In the genomic region with DNA sequence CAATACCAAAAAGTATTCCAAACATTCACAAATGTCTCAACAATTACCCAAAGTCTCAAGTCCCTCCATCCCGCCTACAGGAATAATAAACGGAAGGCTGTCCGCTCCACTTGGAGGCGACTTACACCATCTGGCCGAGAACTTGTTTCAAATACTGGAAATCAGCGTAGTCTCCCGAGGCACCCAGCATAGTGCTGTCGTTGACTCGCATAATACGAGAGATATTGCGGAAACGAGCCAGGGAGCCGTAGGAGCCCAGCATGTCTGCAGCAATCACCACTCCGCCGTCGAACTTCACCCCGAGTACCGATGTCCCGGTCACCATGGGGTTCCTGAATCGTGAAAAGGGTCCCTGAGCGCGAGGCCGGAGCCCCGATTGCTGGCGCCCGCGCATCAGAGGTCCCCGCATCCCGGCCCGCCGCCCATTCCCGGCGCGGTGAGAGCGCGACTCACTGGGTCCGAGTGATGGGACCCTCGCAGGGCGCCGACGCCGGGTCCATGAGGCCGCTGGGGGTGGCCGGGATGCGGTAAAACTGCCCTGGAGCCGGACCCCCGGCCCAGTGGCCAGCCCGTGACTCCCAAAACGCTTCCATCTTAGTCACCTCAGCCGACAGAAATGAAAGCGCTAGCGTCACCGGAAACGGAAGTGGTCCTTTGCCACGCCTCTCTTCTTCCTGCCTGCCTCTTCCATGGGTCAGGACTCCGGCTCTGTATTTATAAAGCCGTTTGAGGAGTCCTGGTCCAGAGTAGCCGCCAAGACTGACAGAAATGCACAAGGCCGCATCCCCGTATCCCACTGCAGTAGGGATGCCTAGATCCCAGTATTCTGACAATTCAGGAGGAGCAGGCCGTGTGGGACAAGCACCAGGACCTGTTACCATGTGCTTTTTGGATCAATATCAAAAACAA, we compare ENCODE assay signal across 8 mouse cellular contexts. TPM values are rescaled to one million over a fixed set of nuclear protein-coding genes. Genes with fewer than 3 reads are reported as not detected.
DNase-seq lines count a peak whose midpoint lies in the region; ATAC-seq and TF ChIP-seq lines count a peak whose summit lies in the region.

A gene (minus strand): TSS at position 646 of the 909 bp plus-strand sequence.

- ATAC-seq in forebrain, embryonic 13.5 days = peak; percentile 93
- peak; percentile 89 for ATAC-seq in liver, postnatal 0 days
- ATAC-seq in neural tube, embryonic 14.5 days (ENCODE audit: low read depth) = peak; percentile 92

- peak within 1 kb of the TSS; percentile 79 for H3K4me3 ChIP-seq in ES-Bruce4 (ENCODE audit: low read depth, low read length)
- peak within 1 kb of the TSS; percentile 97 for H3K4me3 ChIP-seq in forebrain, embryonic 13.5 days
- peak within 1 kb of the TSS; percentile 90 for H3K4me3 ChIP-seq in liver, postnatal 0 days (ENCODE audit: low read depth, low read length)
- H3K4me3 ChIP-seq in neural tube, embryonic 14.5 days (ENCODE audit: low read depth, low read length) = peak within 1 kb of the TSS; percentile 98

- TF ChIP-seq EP300 in ES-Bruce4 (IDR thresholded peaks at IDR 0.05; ENCODE audit: insufficient read depth, low read depth, low read length) = no peak
- peak; percentile 57; the same call in 1 of the 2 replicates for TF ChIP-seq EP300 in liver, postnatal 0 days (IDR thresholded peaks at IDR 0.05; ENCODE audit: low read depth)

- no peaks in the 10 kb centered on the region for H3K4me1 ChIP-seq in ES-Bruce4 (ENCODE audit: control insufficient read depth, insufficient read depth, low read length)
- H3K4me1 ChIP-seq in forebrain, embryonic 13.5 days = peaks cover 17% of the 10 kb centered on the region
- peaks cover 14% of the 10 kb centered on the region for H3K4me1 ChIP-seq in liver, postnatal 0 days (ENCODE audit: insufficient read depth)
- H3K4me1 ChIP-seq in neural tube, embryonic 14.5 days (ENCODE audit: control insufficient read depth, insufficient read depth, low read length) = peaks cover 9% of the 10 kb centered on the region

- no peaks in the 10 kb centered on the region for H3K9me3 ChIP-seq in ES-Bruce4 (replicated peaks; ENCODE audit: control insufficient read depth, insufficient read depth, low read length, poor library complexity, severe bottlenecking)
- H3K9me3 ChIP-seq in forebrain, embryonic 13.5 days (replicated peaks) = no peaks in the 10 kb centered on the region
- no peaks in the 10 kb centered on the region for H3K9me3 ChIP-seq in liver, postnatal 0 days (ENCODE audit: low read length)
- H3K9me3 ChIP-seq in neural tube, embryonic 14.5 days (ENCODE audit: control insufficient read depth, low read length) = no peaks in the 10 kb centered on the region

- peak; percentile 68 for TF ChIP-seq POLR2A in ES-Bruce4 (IDR thresholded peaks at IDR 0.05; ENCODE audit: insufficient read depth, low read length)

- H3K27me3 ChIP-seq in ES-Bruce4 (ENCODE audit: control insufficient read depth, insufficient read depth, low read length, poor library complexity, severe bottlenecking) = no peaks in the 10 kb centered on the region
- H3K27me3 ChIP-seq in forebrain, embryonic 13.5 days = no peaks in the 10 kb centered on the region
- H3K27me3 ChIP-seq in liver, postnatal 0 days (ENCODE audit: insufficient read depth, low read length) = no peaks in the 10 kb centered on the region
- no peaks in the 10 kb centered on the region for H3K27me3 ChIP-seq in neural tube, embryonic 14.5 days (ENCODE audit: control insufficient read depth, insufficient read depth, low read length)

- WGBS in forebrain, embryonic 13.5 days = 1% methylated on average over 61 of the region's 61 CpGs
- under 1% methylated on average over 61 of the region's 61 CpGs for WGBS in large intestine, adult 2 months
- WGBS in liver, postnatal 0 days (ENCODE audit: insufficient replicate concordance) = 1% methylated on average over 61 of the region's 61 CpGs
- WGBS in neural tube, embryonic 14.5 days = under 1% methylated on average over 61 of the region's 61 CpGs

- peaks cover 34% of the 10 kb centered on the region for H3K36me3 ChIP-seq in ES-Bruce4 (ENCODE audit: control insufficient read depth, insufficient read depth, low read length, poor library complexity, severe bottlenecking)
- peaks cover 39% of the 10 kb centered on the region for H3K36me3 ChIP-seq in forebrain, embryonic 13.5 days (ENCODE audit: poor library complexity, severe bottlenecking)
- peaks cover 28% of the 10 kb centered on the region for H3K36me3 ChIP-seq in liver, postnatal 0 days (replicated peaks; ENCODE audit: insufficient read depth, low read length)
- peaks cover 34% of the 10 kb centered on the region for H3K36me3 ChIP-seq in neural tube, embryonic 14.5 days (ENCODE audit: control insufficient read depth, insufficient read depth, low read length)

- H3K4me2 ChIP-seq in forebrain, embryonic 13.5 days = peak within 1 kb of the TSS; percentile 87
- peak within 1 kb of the TSS; percentile 88 for H3K4me2 ChIP-seq in liver, postnatal 0 days (ENCODE audit: low read depth, low read length)
- peak within 1 kb of the TSS; percentile 77 for H3K4me2 ChIP-seq in neural tube, embryonic 14.5 days (ENCODE audit: low read depth, low read length)

- intact Hi-C loops in heart, postnatal 10 days (cut with DNase I) = loop anchor here (5.0 kb wide), 1 partner anchor 111 kb away; no protein-coding TSS in a partner anchor

- peak within 1 kb of the TSS; percentile 52 for H3K27ac ChIP-seq in ES-Bruce4 (ENCODE audit: insufficient read depth, low read length)
- H3K27ac ChIP-seq in forebrain, embryonic 13.5 days = peak within 1 kb of the TSS; percentile 62
- peak within 1 kb of the TSS; percentile 79 for H3K27ac ChIP-seq in liver, postnatal 0 days (ENCODE audit: low read depth)
- H3K27ac ChIP-seq in neural tube, embryonic 14.5 days (ENCODE audit: low read depth, low read length) = peak within 1 kb of the TSS; percentile 81

- peak within 1 kb of the TSS; percentile 90 for H3K9ac ChIP-seq in ES-Bruce4 (ENCODE audit: low read depth, poor library complexity, severe bottlenecking)
- H3K9ac ChIP-seq in forebrain, embryonic 13.5 days = peak within 1 kb of the TSS; percentile 96
- peak within 1 kb of the TSS; percentile 88 for H3K9ac ChIP-seq in liver, postnatal 0 days (replicated peaks)
- peak within 1 kb of the TSS; percentile 88 for H3K9ac ChIP-seq in neural tube, embryonic 14.5 days (replicated peaks; ENCODE audit: low read depth, low read length)

- no peak for TF ChIP-seq CTCF in ES-Bruce4 (IDR thresholded peaks at IDR 0.05; ENCODE audit: low read depth, low read length)
- TF ChIP-seq CTCF in liver, postnatal 0 days (IDR thresholded peaks at IDR 0.05; ENCODE audit: low read depth) = no peak

- peak; percentile 88 for DNase-seq in c-Kit-positive CD71-positive TER-119-positive erythroid progenitor cells, embryonic 14.5 days (ENCODE audit: low spot score)
- DNase-seq in heart, postnatal 10 days = peak; percentile 91 to 94
- peak; percentile 93 for DNase-seq in large intestine, adult 2 months (ENCODE audit: low read depth, low spot score)
- peak; percentile 91 for DNase-seq in liver, postnatal 0 days
- peak; percentile 81 for DNase-seq in testis, postnatal 10 days (ENCODE audit: low spot score)

RNA-seq across cellular contexts. Expression of the gene that starts here (rescaled TPM):
- polyA plus RNA-seq in ES-Bruce4 (2011; ENCODE audit: insufficient read depth, insufficient read length, low read depth, missing spikeins) = 331 and 345 TPM in 2 replicates
- polyA plus RNA-seq in forebrain, embryonic 13.5 days (2015; fragmentation: Nextera tagmentation; extraction: Ambion mirVana) = 390 and 393 TPM in 2 replicates
- 100 to 1,000 TPM; 282 to 285 TPM for total RNA-seq in heart, postnatal 10 days (2021)
- polyA plus RNA-seq in large intestine, adult 2 months (2012; rRNA removed) = 281 and 331 TPM in 2 replicates
- polyA plus RNA-seq in liver, postnatal 0 days (2015; fragmentation: Nextera tagmentation; extraction: Ambion mirVana) = 172 and 174 TPM in 2 replicates
- 344 and 394 TPM in 2 replicates for polyA plus RNA-seq in neural tube, embryonic 14.5 days (2014; fragmentation: Nextera tagmentation; extraction: Ambion mirVana)

Comparison
In these comparisons a context has a peak if more than half of its experiments do, and no peak if none do; other contexts are left out.
1. Peak in every context shown above with its lines: DNase-seq, ATAC-seq, H3K4me3 ChIP-seq and H3K27ac ChIP-seq.